Mouse (Mus musculus): ENCODE results near the gene Gpat3. TPM values are rescaled to one million over a fixed set of nuclear protein-coding genes. Genes with fewer than 3 reads are reported as not detected.

The Gpat3 gene
- polyA plus RNA-seq, 1 experiment from 2014 or later, result 0.41 TPM

Other genes with a start within 250 kb of the Gpat3 start
- gene Coq2, start 170.6 kb upstream of the Gpat3 start, polyA plus RNA-seq (2016; fragmentation: Nextera tagmentation; extraction: Ambion mirVana), result 53.2 and 56.2 TPM in 2 replicates
- 0.59 and 0.79 TPM in 2 replicates for gene Hpse, start 126.0 kb upstream of the Gpat3 start, polyA plus RNA-seq (2016; fragmentation: Nextera tagmentation; extraction: Ambion mirVana)
- gene Helq, start 47.1 kb upstream of the Gpat3 start, polyA plus RNA-seq (2016; fragmentation: Nextera tagmentation; extraction: Ambion mirVana), result 26.0 and 26.7 TPM in 2 replicates
- 202 and 217 TPM in 2 replicates for gene Mrps18c, start 47.1 kb upstream of the Gpat3 start, polyA plus RNA-seq (2016; fragmentation: Nextera tagmentation; extraction: Ambion mirVana)
- 32.8 and 36.0 TPM in 2 replicates for gene Abraxas1, start 24.7 kb upstream of the Gpat3 start, polyA plus RNA-seq (2016; fragmentation: Nextera tagmentation; extraction: Ambion mirVana)